Mouse (Mus musculus) hindbrain, postnatal 0 days (tissue): ENCODE measurements around the gene Usp33. TPM values are rescaled to one million over a fixed set of nuclear protein-coding genes. Genes with fewer than 3 reads are reported as not detected.

ENCODE experiments used
- ATAC-seq: fragments of 200-750 bp; cut with Nextera tagmentation; 2 replicates; pipeline ENCODE4 v1.8.0; 2017; ENCODE audit warnings: mild to moderate bottlenecking, moderate TSS enrichment, moderate library complexity
- DNase-seq: peaks from one replicate; pipeline ENCODE4 v3.0.0-alpha.2; 2015; ENCODE audit warnings: low spot score
- H3K27ac ChIP-seq: fragments of 300-500 bp; sonication (generic); 2 replicates; pipeline ENCODE4 v1.5.1; 2014; ENCODE audit warnings: mild to moderate bottlenecking
- H3K27me3 ChIP-seq: fragments of 300-500 bp; sonication (generic); 2 replicates; pipeline ENCODE4 v1.6.1; 2014; ENCODE audit warnings: low read length, mixed read lengths; ENCODE audit not compliant: insufficient read depth
- H3K36me3 ChIP-seq: fragments of 300-500 bp; sonication (generic); 2 replicates; pipeline ENCODE4 v1.6.1; 2014; ENCODE audit warnings: low read length, mixed read lengths; ENCODE audit not compliant: insufficient read depth
- H3K4me1 ChIP-seq: fragments of 300-500 bp; sonication (generic); 2 replicates; pipeline ENCODE4 v1.6.1; 2014; ENCODE audit warnings: antibody characterized with exemption, low read length, mixed read lengths; ENCODE audit not compliant: insufficient read depth
- H3K4me2 ChIP-seq: fragments of 300-500 bp; sonication (generic); 2 replicates; pipeline ENCODE4 v1.6.1; 2014; ENCODE audit warnings: low read depth, mild to moderate bottlenecking, low read length, moderate library complexity, mixed read lengths
- H3K4me3 ChIP-seq: fragments of 300-500 bp; sonication (generic); 2 replicates; pipeline ENCODE4 v1.5.1; 2014; ENCODE audit warnings: low read length
- H3K9ac ChIP-seq: fragments of 300-500 bp; sonication (generic); replicated peaks from 2 replicates; pipeline ENCODE4 v1.6.1; 2014; ENCODE audit warnings: mild to moderate bottlenecking, low read length, moderate library complexity, mixed read lengths
- H3K9me3 ChIP-seq: fragments of 300-500 bp; sonication (generic); 2 replicates; pipeline ENCODE4 v1.6.1; 2016; ENCODE audit warnings: low read length, mixed read lengths
- CTCF ChIP-seq: IDR thresholded peaks from 2 replicates; pipeline ENCODE4 v1.5.1; 2016; ENCODE audit warnings: antibody characterized with exemption, control low read depth, low read depth
- WGBS: fragments of 180-500 bp; shearing (Covaris S2); extraction: QIAGEN DNeasy Blood & Tissue Kit; methylation state at CpG from one replicate; pipeline ENCODE4 v1.1.7; 2014; 5-methylcytosine and 5-hydroxymethylcytosine counted together
- polyA plus RNA-seq: library from polyadenylated mRNA; unstranded; fragments of >200 nt; fragmentation: Nextera tagmentation; extraction: Ambion mirVana; gene quantifications from 2 replicates; pipeline ENCODE4 v1.2.1, GENCODE M21; 2015
- total RNA-seq: library from RNA; depleted of rRNA; stranded (reverse); fragments of >200 nt; gene quantifications from 2 replicates; pipeline ENCODE4 v1.2.3, GENCODE M21; 2014

The Usp33 gene
- total and polyA plus RNA-seq, 2 experiments from 2014 or later, result 51.5 to 64.8 TPM

- 43% methylated on average over 10 of the region's 10 CpGs for WGBS
- H3K4me3 ChIP-seq, result no peak overlapping the region
- no peaks in the 10 kb centered on the region for H3K9me3 ChIP-seq
- H3K9ac ChIP-seq, result no peak overlapping the region
- no peaks in the 10 kb centered on the region for H3K27me3 ChIP-seq
- no peak overlapping the region for H3K27ac ChIP-seq
- no peaks in the 10 kb centered on the region for H3K4me1 ChIP-seq
- H3K36me3 ChIP-seq, result 0 out of 2 replicates have a peak, but pooled peaks cover 2% of the 10 kb centered on the region
- peak; percentile 24; the same call in 1 of the 2 replicates for TF ChIP-seq CTCF
- DNase-seq (peak; percentile 16), ATAC-seq (peak; percentile 60; the same call in 1 of the 2 replicates)
- no peak overlapping the region for H3K4me2 ChIP-seq
Observed at GRCm38 (mm10) chr3:152353434-152354177, 7.3 kb downstream of the Usp33 start.

GRCm38 (mm10) chr3:152355361-152355760 is 9.1 kb downstream of the Usp33 start:
- Histone ChIP-seq H3K4me3 (no peak overlapping the region), H3K27ac (no peak overlapping the region), H3K27me3 (no peaks in the 10 kb centered on the region), H3K4me1 (no peaks in the 10 kb centered on the region), H3K9ac (no peak overlapping the region), H3K4me2 (no peak overlapping the region), H3K36me3 (peaks cover 8% of the 10 kb centered on the region; the same call in 1 of the 2 replicates), H3K9me3 (no peaks in the 10 kb centered on the region)
- DNase-seq (no peak), ATAC-seq (no peak)
- 64% methylated on average over 5 of the region's 5 CpGs for WGBS
- TF ChIP-seq CTCF, result no peak

GRCm38 (mm10) chr3:152356751-152357150 is 10.5 kb downstream of the Usp33 start:
- no peak overlapping the region for H3K4me2 ChIP-seq
- no peak overlapping the region for H3K9ac ChIP-seq
- H3K27me3 ChIP-seq, result no peaks in the 10 kb centered on the region
- no peaks in the 10 kb centered on the region for H3K4me1 ChIP-seq
- H3K27ac ChIP-seq, result no peak overlapping the region
- TF ChIP-seq CTCF, result no peak
- DNase-seq, result no peak
- ATAC-seq, result no peak
- no peak overlapping the region for H3K4me3 ChIP-seq
- H3K36me3 ChIP-seq, result peaks cover 9% of the 10 kb centered on the region; the same call in 1 of the 2 replicates
- H3K9me3 ChIP-seq, result no peaks in the 10 kb centered on the region
- 81% methylated on average over 9 of the region's 9 CpGs for WGBS

GRCm38 (mm10) chr3:152359151-152359550 is 12.9 kb downstream of the Usp33 start:
- Histone ChIP-seq H3K36me3 (peaks cover 25% of the 10 kb centered on the region; the same call in 1 of the 2 replicates), H3K4me3 (no peak overlapping the region), H3K9me3 (no peaks in the 10 kb centered on the region), H3K27ac (no peak overlapping the region), H3K9ac (no peak overlapping the region), H3K4me1 (no peaks in the 10 kb centered on the region), H3K4me2 (no peak overlapping the region), H3K27me3 (no peaks in the 10 kb centered on the region)
- no peak for ATAC-seq
- no peak for DNase-seq
- WGBS, result 75% methylated on average over 7 of the region's 7 CpGs
- TF ChIP-seq CTCF, result no peak

GRCm38 (mm10) chr3:152364181-152364580 is 17.9 kb downstream of the Usp33 start:
- Histone ChIP-seq H3K27me3 (no peaks in the 10 kb centered on the region), H3K27ac (no peak overlapping the region), H3K9ac (no peak overlapping the region), H3K4me3 (no peak overlapping the region), H3K4me2 (no peak overlapping the region), H3K4me1 (no peaks in the 10 kb centered on the region), H3K9me3 (no peaks in the 10 kb centered on the region), H3K36me3 (peaks cover 47% of the 10 kb centered on the region)
- WGBS, result 94% methylated on average over 2 of the region's 2 CpGs
- DNase-seq (no peak), ATAC-seq (no peak)
- TF ChIP-seq CTCF, result no peak

- no peaks in the 10 kb centered on the region for H3K4me1 ChIP-seq
- H3K27ac ChIP-seq, result no peak overlapping the region
- H3K36me3 ChIP-seq, result peaks cover 58% of the 10 kb centered on the region
- H3K9ac ChIP-seq, result no peak overlapping the region
- no peaks in the 10 kb centered on the region for H3K27me3 ChIP-seq
- 94% methylated on average over 4 of the region's 4 CpGs for WGBS
- H3K4me3 ChIP-seq, result no peak overlapping the region
- TF ChIP-seq CTCF, result no peak
- H3K9me3 ChIP-seq, result no peaks in the 10 kb centered on the region
- DNase-seq, result no peak
- no peak for ATAC-seq
- no peak overlapping the region for H3K4me2 ChIP-seq
Observed at GRCm38 (mm10) chr3:152376063-152376462, 29.8 kb downstream of the Usp33 start.

- ATAC-seq, result no peak
- 67% methylated on average over 11 of the region's 11 CpGs for WGBS
- Histone ChIP-seq H3K9me3 (no peaks in the 10 kb centered on the region), H3K36me3 (peaks cover 53% of the 10 kb centered on the region), H3K4me3 (no peak overlapping the region), H3K27me3 (no peaks in the 10 kb centered on the region), H3K4me1 (no peaks in the 10 kb centered on the region), H3K27ac (no peak overlapping the region), H3K9ac (no peak overlapping the region), H3K4me2 (no peak overlapping the region)
- DNase-seq, result no peak
- no peak for TF ChIP-seq CTCF
Observed at GRCm38 (mm10) chr3:152384106-152384505, 37.8 kb downstream of the Usp33 start.
